Mouse (Mus musculus) midbrain, embryonic 10.5 days (tissue): ENCODE data around the gene Atg7. TPM values are rescaled to one million over a fixed set of nuclear protein-coding genes. Genes with fewer than 3 reads are reported as not detected.

Source experiments
- DNase-seq: peaks from one replicate; pipeline ENCODE4 v3.0.0-alpha.2; 2017; ENCODE audit warnings: low spot score
- H3K27ac ChIP-seq: fragments of 300-500 bp; sonication (generic); replicated peaks from 2 replicates; pipeline ENCODE4 v1.5.1; 2016; ENCODE audit warnings: mild to moderate bottlenecking
- H3K27me3 ChIP-seq: fragments of 300-500 bp; sonication (generic); 2 replicates; pipeline ENCODE4 v1.6.1; 2016; ENCODE audit warnings: low read depth, mild to moderate bottlenecking; ENCODE audit not compliant: poor library complexity, severe bottlenecking
- H3K36me3 ChIP-seq: fragments of 300-500 bp; sonication (generic); 2 replicates; pipeline ENCODE4 v1.6.1; 2016; ENCODE audit warnings: mild to moderate bottlenecking, moderate library complexity
- H3K4me1 ChIP-seq: fragments of 300-500 bp; sonication (generic); 2 replicates; pipeline ENCODE4 v1.6.1; 2016
- H3K4me3 ChIP-seq: fragments of 300-500 bp; sonication (generic); 2 replicates; pipeline ENCODE4 v1.5.1; 2016; ENCODE audit warnings: mild to moderate bottlenecking, moderate library complexity
- H3K9me3 ChIP-seq: fragments of 300-500 bp; sonication (generic); replicated peaks from 2 replicates; pipeline ENCODE4 v1.6.1; 2016; ENCODE audit warnings: mild to moderate bottlenecking
- WGBS: fragments of 180-500 bp; shearing (Covaris S2); methylation state at CpG from one replicate; pipeline ENCODE4 v1.1.7; 2016; 5-methylcytosine and 5-hydroxymethylcytosine counted together
- polyA plus RNA-seq: library from polyadenylated mRNA; unstranded; fragments of >200 nt; fragmentation: Nextera tagmentation; extraction: Ambion mirVana; gene quantifications from 2 replicates; pipeline ENCODE4 v1.2.1, GENCODE M21; 2016

The Atg7 gene
- polyA plus RNA-seq, 1 experiment from 2014 or later, result 22.4 TPM

- Histone ChIP-seq H3K36me3 (peaks cover 19% of the 10 kb centered on the region), H3K4me1 (peaks cover 91% of the 10 kb centered on the region), H3K4me3 (peak overlapping the region; percentile 63), H3K27me3 (no peaks in the 10 kb centered on the region), H3K27ac (peak overlapping the region; percentile 96), H3K9me3 (no peaks in the 10 kb centered on the region)
- WGBS, result 0% methylated on average over 18 of the region's 18 CpGs
- peak; percentile 92 for DNase-seq
Measured at GRCm38 (mm10) chr6:114875018-114875558, 232.2 kb downstream of the Atg7 start.

- DNase-seq, result no peak
- 30% methylated on average over 4 of the region's 4 CpGs for WGBS
- Histone ChIP-seq H3K4me1 (peaks cover 91% of the 10 kb centered on the region), H3K27me3 (no peaks in the 10 kb centered on the region), H3K4me3 (no peak overlapping the region), H3K36me3 (peaks cover 11% of the 10 kb centered on the region), H3K9me3 (no peaks in the 10 kb centered on the region), H3K27ac (peak overlapping the region; percentile 96)
Measured at GRCm38 (mm10) chr6:114876033-114876432, 233.1 kb downstream of the Atg7 start.

GRCm38 (mm10) chr6:114876546-114876945 lies 233.6 kb downstream of the Atg7 start:
- 78% methylated on average over 6 of the region's 6 CpGs for WGBS
- Histone ChIP-seq H3K4me1 (peaks cover 94% of the 10 kb centered on the region), H3K9me3 (no peaks in the 10 kb centered on the region), H3K4me3 (no peak overlapping the region), H3K27me3 (no peaks in the 10 kb centered on the region), H3K36me3 (peaks cover 6% of the 10 kb centered on the region), H3K27ac (peak overlapping the region; percentile 96)
- DNase-seq, result no peak

- Histone ChIP-seq H3K27ac (peak overlapping the region; percentile 96), H3K4me3 (no peak overlapping the region), H3K9me3 (no peaks in the 10 kb centered on the region), H3K36me3 (peaks cover 4% of the 10 kb centered on the region), H3K4me1 (peaks cover 99% of the 10 kb centered on the region), H3K27me3 (no peaks in the 10 kb centered on the region)
- no peak for DNase-seq
- WGBS, result 89% methylated on average over 19 of the region's 19 CpGs
Measured at GRCm38 (mm10) chr6:114878841-114879520, 236.1 kb downstream of the Atg7 start.

- Histone ChIP-seq H3K36me3 (peaks cover 23% of the 10 kb centered on the region), H3K27me3 (no peaks in the 10 kb centered on the region), H3K4me3 (no peak overlapping the region), H3K4me1 (peaks cover 96% of the 10 kb centered on the region), H3K9me3 (no peaks in the 10 kb centered on the region), H3K27ac (peak overlapping the region; percentile 91)
- WGBS, result 86% methylated on average over 4 of the region's 4 CpGs
- DNase-seq, result no peak
Measured at GRCm38 (mm10) chr6:114880798-114881197, 237.9 kb downstream of the Atg7 start.

GRCm38 (mm10) chr6:114882212-114882611 lies 239.3 kb downstream of the Atg7 start:
- peaks cover 96% of the 10 kb centered on the region for H3K4me1 ChIP-seq
- no peaks in the 10 kb centered on the region for H3K27me3 ChIP-seq
- 48% methylated on average over 5 of the region's 5 CpGs for WGBS
- peak overlapping the region; percentile 29; the same call in 1 of the 2 replicates for H3K4me3 ChIP-seq
- H3K27ac ChIP-seq, result peak overlapping the region; percentile 91
- no peak for DNase-seq
- H3K9me3 ChIP-seq, result no peaks in the 10 kb centered on the region
- H3K36me3 ChIP-seq, result peaks cover 37% of the 10 kb centered on the region

GRCm38 (mm10) chr6:114882675-114883074 lies 239.8 kb downstream of the Atg7 start:
- no peaks in the 10 kb centered on the region for H3K9me3 ChIP-seq
- peaks cover 95% of the 10 kb centered on the region for H3K4me1 ChIP-seq
- peak overlapping the region; percentile 29 for H3K4me3 ChIP-seq
- 19% methylated on average over 7 of the region's 7 CpGs for WGBS
- DNase-seq, result no peak
- no peaks in the 10 kb centered on the region for H3K27me3 ChIP-seq
- peak overlapping the region; percentile 91 for H3K27ac ChIP-seq
- H3K36me3 ChIP-seq, result peaks cover 41% of the 10 kb centered on the region

GRCm38 (mm10) chr6:114883261-114883740 lies 240.4 kb downstream of the Atg7 start:
- 4% methylated on average over 9 of the region's 9 CpGs for WGBS
- Histone ChIP-seq H3K27me3 (no peaks in the 10 kb centered on the region), H3K36me3 (peaks cover 48% of the 10 kb centered on the region), H3K27ac (peak overlapping the region; percentile 91), H3K9me3 (no peaks in the 10 kb centered on the region), H3K4me3 (peak overlapping the region; percentile 29), H3K4me1 (peaks cover 94% of the 10 kb centered on the region)
- DNase-seq, result peak; percentile 88

- Histone ChIP-seq H3K36me3 (peaks cover 54% of the 10 kb centered on the region), H3K27me3 (no peaks in the 10 kb centered on the region), H3K27ac (peak overlapping the region; percentile 91), H3K4me1 (peaks cover 92% of the 10 kb centered on the region), H3K9me3 (no peaks in the 10 kb centered on the region), H3K4me3 (no peak overlapping the region)
- 76% methylated on average over 5 of the region's 5 CpGs for WGBS
- DNase-seq, result no peak
Measured at GRCm38 (mm10) chr6:114885129-114885528, 242.2 kb downstream of the Atg7 start.

GRCm38 (mm10) chr6:114886012-114886411 lies 243.1 kb downstream of the Atg7 start:
- peaks cover 92% of the 10 kb centered on the region for H3K4me1 ChIP-seq
- H3K9me3 ChIP-seq, result no peaks in the 10 kb centered on the region
- peaks cover 59% of the 10 kb centered on the region for H3K36me3 ChIP-seq
- peak overlapping the region; percentile 60 for H3K27ac ChIP-seq
- no peak for DNase-seq
- no peak overlapping the region for H3K4me3 ChIP-seq
- WGBS, result 93% methylated on average over 6 of the region's 6 CpGs
- no peaks in the 10 kb centered on the region for H3K27me3 ChIP-seq

GRCm38 (mm10) chr6:114886504-114887361 lies 243.8 kb downstream of the Atg7 start:
- peaks cover 59% of the 10 kb centered on the region for H3K36me3 ChIP-seq
- no peaks in the 10 kb centered on the region for H3K27me3 ChIP-seq
- 82% methylated on average over 11 of the region's 11 CpGs for WGBS
- peaks cover 92% of the 10 kb centered on the region for H3K4me1 ChIP-seq
- H3K4me3 ChIP-seq, result no peak overlapping the region
- no peaks in the 10 kb centered on the region for H3K9me3 ChIP-seq
- H3K27ac ChIP-seq, result peak overlapping the region; percentile 42
- no peak for DNase-seq

- Histone ChIP-seq H3K9me3 (no peaks in the 10 kb centered on the region), H3K4me1 (peaks cover 92% of the 10 kb centered on the region), H3K27me3 (no peaks in the 10 kb centered on the region), H3K36me3 (peaks cover 58% of the 10 kb centered on the region), H3K27ac (peak overlapping the region; percentile 81), H3K4me3 (0 out of 2 replicates have a peak overlapping the region, but pooled peaks have one; percentile 14)
- 15% methylated on average over 13 of the region's 13 CpGs for WGBS
- DNase-seq, result peak; percentile 81
Measured at GRCm38 (mm10) chr6:114888922-114889321, 246.0 kb downstream of the Atg7 start.
